Mouse (Mus musculus) midbrain, embryonic 12.5 days (tissue): Measurements from ENCODE around the gene Ube2q2. TPM values are rescaled to one million over a fixed set of nuclear protein-coding genes. Genes with fewer than 3 reads are reported as not detected.
"Not testable (repeated sequence)": the region's sequence is repeated elsewhere in the genome, so short reads cannot be mapped to it uniquely, and the experiment has no call there.

Source experiments
- ATAC-seq: fragments of 200-750 bp; cut with Nextera tagmentation; 2 replicates; pipeline ENCODE4 v1.8.0; 2017; ENCODE audit warnings: low read depth, moderate TSS enrichment, moderate library complexity; ENCODE audit not compliant: low FRiP score
- H3K27ac ChIP-seq: fragments of 300-500 bp; sonication (generic); replicated peaks from 2 replicates; pipeline ENCODE4 v1.5.1; 2016; ENCODE audit warnings: mild to moderate bottlenecking
- H3K27me3 ChIP-seq: fragments of 300-500 bp; sonication (generic); 2 replicates; pipeline ENCODE4 v1.6.1; 2016; ENCODE audit warnings: mild to moderate bottlenecking
- H3K36me3 ChIP-seq: fragments of 300-500 bp; sonication (generic); 2 replicates; pipeline ENCODE4 v1.6.1; 2016
- H3K4me1 ChIP-seq: fragments of 300-500 bp; sonication (generic); 2 replicates; pipeline ENCODE4 v1.6.1; 2016
- H3K4me2 ChIP-seq: fragments of 300-500 bp; sonication (generic); replicated peaks from 2 replicates; pipeline ENCODE4 v1.6.1; 2016; ENCODE audit warnings: mild to moderate bottlenecking, moderate library complexity
- H3K4me3 ChIP-seq: fragments of 300-500 bp; sonication (generic); 2 replicates; pipeline ENCODE4 v1.5.1; 2016; ENCODE audit warnings: mild to moderate bottlenecking
- H3K9ac ChIP-seq: fragments of 300-500 bp; sonication (generic); replicated peaks from 2 replicates; pipeline ENCODE4 v1.6.1; 2016; ENCODE audit warnings: mild to moderate bottlenecking, moderate library complexity
- H3K9me3 ChIP-seq: fragments of 300-500 bp; sonication (generic); 2 replicates; pipeline ENCODE4 v1.6.1; 2016; ENCODE audit warnings: mild to moderate bottlenecking
- WGBS: fragments of 180-500 bp; shearing (Covaris S2); methylation state at CpG from one replicate; pipeline ENCODE4 v1.1.7; 2016; 5-methylcytosine and 5-hydroxymethylcytosine counted together
- polyA plus RNA-seq: library from polyadenylated mRNA; unstranded; fragments of >200 nt; fragmentation: Nextera tagmentation; extraction: Ambion mirVana; gene quantifications from 2 replicates; pipeline ENCODE4 v1.2.1, GENCODE M21; 2016

The Ube2q2 gene
- polyA plus RNA-seq, 1 experiment from 2014 or later, result 47.0 TPM

GRCm38 (mm10) chr9:55228149-55228548, 79.5 kb downstream of the Ube2q2 start:
- no peak overlapping the region for H3K4me2 ChIP-seq
- 89% methylated on average over 4 of the region's 4 CpGs for WGBS
- no peak overlapping the region for H3K4me3 ChIP-seq
- H3K9me3 ChIP-seq, result no peaks in the 10 kb centered on the region
- H3K9ac ChIP-seq, result no peak overlapping the region
- no peaks in the 10 kb centered on the region for H3K4me1 ChIP-seq
- H3K27ac ChIP-seq, result no peak overlapping the region
- peaks cover 25% of the 10 kb centered on the region for H3K36me3 ChIP-seq
- no peaks in the 10 kb centered on the region for H3K27me3 ChIP-seq
- no peak for ATAC-seq

- Histone ChIP-seq H3K9me3 (no peaks in the 10 kb centered on the region), H3K9ac (no peak overlapping the region), H3K4me3 (no peak overlapping the region), H3K27me3 (no peaks in the 10 kb centered on the region), H3K36me3 (peaks cover 16% of the 10 kb centered on the region), H3K27ac (no peak overlapping the region), H3K4me1 (no peaks in the 10 kb centered on the region), H3K4me2 (no peak overlapping the region)
- 76% methylated on average over 10 of the region's 10 CpGs for WGBS
- no peak for ATAC-seq
Observed at GRCm38 (mm10) chr9:55229010-55229409, 80.4 kb downstream of the Ube2q2 start.

- no peak for ATAC-seq
- H3K36me3 ChIP-seq, result no peaks in the 10 kb centered on the region
- no peak overlapping the region for H3K9ac ChIP-seq
- H3K9me3 ChIP-seq, result no peaks in the 10 kb centered on the region
- H3K27me3 ChIP-seq, result no peaks in the 10 kb centered on the region
- 74% methylated on average over 6 of the region's 6 CpGs for WGBS
- no peak overlapping the region for H3K4me3 ChIP-seq
- H3K27ac ChIP-seq, result no peak overlapping the region
- no peak overlapping the region for H3K4me2 ChIP-seq
- no peaks in the 10 kb centered on the region for H3K4me1 ChIP-seq
Observed at GRCm38 (mm10) chr9:55231544-55231943, 82.9 kb downstream of the Ube2q2 start.

- 93% methylated on average over 5 of the region's 5 CpGs for WGBS
- H3K4me1 ChIP-seq, result no peaks in the 10 kb centered on the region
- no peaks in the 10 kb centered on the region for H3K9me3 ChIP-seq
- no peak overlapping the region for H3K9ac ChIP-seq
- H3K27ac ChIP-seq, result no peak overlapping the region
- no peak overlapping the region for H3K4me2 ChIP-seq
- H3K27me3 ChIP-seq, result no peaks in the 10 kb centered on the region
- no peak for ATAC-seq
- H3K4me3 ChIP-seq, result no peak overlapping the region
- no peaks in the 10 kb centered on the region for H3K36me3 ChIP-seq
Observed at GRCm38 (mm10) chr9:55232110-55232509, 83.5 kb downstream of the Ube2q2 start.

GRCm38 (mm10) chr9:55232586-55232985, 83.9 kb downstream of the Ube2q2 start:
- H3K4me1 ChIP-seq, result no peaks in the 10 kb centered on the region
- H3K36me3 ChIP-seq, result no peaks in the 10 kb centered on the region
- ATAC-seq, result no peak
- WGBS, result 90% methylated on average over 7 of the region's 7 CpGs
- no peak overlapping the region for H3K27ac ChIP-seq
- no peak overlapping the region for H3K4me2 ChIP-seq
- H3K27me3 ChIP-seq, result no peaks in the 10 kb centered on the region
- no peak overlapping the region for H3K9ac ChIP-seq
- no peak overlapping the region for H3K4me3 ChIP-seq
- H3K9me3 ChIP-seq, result no peaks in the 10 kb centered on the region

- not testable (repeated sequence) for H3K9me3 ChIP-seq, H3K4me2 ChIP-seq, H3K4me1 ChIP-seq, ATAC-seq, H3K9ac ChIP-seq, H3K27me3 ChIP-seq, H3K4me3 ChIP-seq, H3K36me3 ChIP-seq, H3K27ac ChIP-seq
- 81% methylated on average over 11 of the region's 11 CpGs for WGBS
Observed at GRCm38 (mm10) chr9:55233076-55233475, 84.4 kb downstream of the Ube2q2 start.

DNA sequence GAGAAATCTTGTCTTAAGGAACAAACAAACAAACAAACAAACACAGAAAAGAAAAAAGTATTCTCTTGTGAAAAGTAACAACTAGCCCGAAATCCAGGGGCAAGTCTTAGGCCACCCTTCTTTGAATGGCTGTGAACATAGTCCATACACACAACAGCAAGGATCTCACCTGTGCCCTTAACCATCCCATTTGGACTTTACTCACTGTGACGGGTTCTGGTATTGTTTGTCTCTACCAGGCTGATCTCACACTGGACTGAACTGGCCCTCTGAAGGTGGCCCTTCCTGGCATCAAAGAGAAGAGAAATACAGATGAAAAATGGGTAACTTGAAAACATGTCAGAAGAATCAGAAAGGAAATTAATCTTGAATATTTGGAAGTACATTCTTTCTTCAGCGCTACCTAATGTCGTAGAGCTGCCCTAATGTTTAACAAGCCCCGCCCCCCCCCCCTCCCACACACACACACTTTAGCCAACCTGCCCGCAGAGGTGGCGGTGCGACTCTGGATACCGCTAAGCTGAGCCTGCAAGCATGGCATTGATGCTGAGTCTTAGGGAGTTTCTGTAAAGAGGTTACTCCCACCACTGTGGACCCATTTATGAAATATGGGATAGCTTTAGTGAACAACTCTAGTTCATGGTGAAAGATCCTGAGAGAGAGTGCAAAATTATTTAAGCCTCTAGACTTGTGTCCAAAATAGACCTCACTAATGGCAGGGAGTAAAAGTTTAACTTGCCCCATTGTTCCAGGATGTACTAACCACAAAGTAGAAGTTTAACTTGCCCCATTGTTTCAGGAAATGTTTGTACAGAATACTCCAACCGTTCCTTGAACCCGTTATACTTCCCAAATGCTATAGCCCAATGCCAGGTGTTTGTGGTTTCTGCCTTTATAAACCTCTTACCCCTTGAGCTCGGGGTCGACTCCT, 87.8 kb downstream of the Ube2q2 start:
- Histone ChIP-seq H3K36me3 (no peaks in the 10 kb centered on the region), H3K4me1 (no peaks in the 10 kb centered on the region), H3K4me3 (no peak overlapping the region), H3K4me2 (no peak overlapping the region), H3K27ac (no peak overlapping the region), H3K27me3 (0 out of 2 replicates have a peak, but pooled peaks cover under 1% of the 10 kb centered on the region), H3K9ac (no peak overlapping the region), H3K9me3 (no peaks in the 10 kb centered on the region)
- ATAC-seq, result no peak
- 77% methylated on average over 13 of the region's 13 CpGs for WGBS

DNA sequence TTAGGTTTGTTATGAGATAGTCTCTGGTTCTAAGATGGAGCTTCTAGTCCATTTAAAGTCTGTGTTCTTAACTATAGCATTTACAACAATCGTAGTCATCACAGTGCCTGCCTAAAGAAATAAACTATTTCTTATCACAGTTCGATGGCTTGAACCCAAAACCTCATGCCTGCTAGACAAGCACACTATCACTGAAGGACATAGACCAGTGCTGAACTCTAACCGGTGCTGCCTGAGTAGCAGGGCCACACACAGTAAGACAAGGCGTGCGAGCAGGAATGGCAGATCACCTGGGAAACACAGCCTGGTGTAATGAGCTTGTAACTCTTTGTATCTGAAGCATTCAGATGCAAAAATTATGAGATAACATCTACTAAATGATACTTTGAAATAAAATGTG, 92.2 kb downstream of the Ube2q2 start:
- H3K4me1 ChIP-seq, result 0 out of 2 replicates have a peak, but pooled peaks cover 2% of the 10 kb centered on the region
- no peak overlapping the region for H3K4me2 ChIP-seq
- H3K4me3 ChIP-seq, result no peak overlapping the region
- 0 out of 2 replicates have a peak, but pooled peaks cover 3% of the 10 kb centered on the region for H3K27me3 ChIP-seq
- WGBS, result 90% methylated on average over 5 of the region's 5 CpGs
- H3K36me3 ChIP-seq, result no peaks in the 10 kb centered on the region
- H3K27ac ChIP-seq, result no peak overlapping the region
- no peaks in the 10 kb centered on the region for H3K9me3 ChIP-seq
- ATAC-seq, result no peak
- H3K9ac ChIP-seq, result no peak overlapping the region

DNA sequence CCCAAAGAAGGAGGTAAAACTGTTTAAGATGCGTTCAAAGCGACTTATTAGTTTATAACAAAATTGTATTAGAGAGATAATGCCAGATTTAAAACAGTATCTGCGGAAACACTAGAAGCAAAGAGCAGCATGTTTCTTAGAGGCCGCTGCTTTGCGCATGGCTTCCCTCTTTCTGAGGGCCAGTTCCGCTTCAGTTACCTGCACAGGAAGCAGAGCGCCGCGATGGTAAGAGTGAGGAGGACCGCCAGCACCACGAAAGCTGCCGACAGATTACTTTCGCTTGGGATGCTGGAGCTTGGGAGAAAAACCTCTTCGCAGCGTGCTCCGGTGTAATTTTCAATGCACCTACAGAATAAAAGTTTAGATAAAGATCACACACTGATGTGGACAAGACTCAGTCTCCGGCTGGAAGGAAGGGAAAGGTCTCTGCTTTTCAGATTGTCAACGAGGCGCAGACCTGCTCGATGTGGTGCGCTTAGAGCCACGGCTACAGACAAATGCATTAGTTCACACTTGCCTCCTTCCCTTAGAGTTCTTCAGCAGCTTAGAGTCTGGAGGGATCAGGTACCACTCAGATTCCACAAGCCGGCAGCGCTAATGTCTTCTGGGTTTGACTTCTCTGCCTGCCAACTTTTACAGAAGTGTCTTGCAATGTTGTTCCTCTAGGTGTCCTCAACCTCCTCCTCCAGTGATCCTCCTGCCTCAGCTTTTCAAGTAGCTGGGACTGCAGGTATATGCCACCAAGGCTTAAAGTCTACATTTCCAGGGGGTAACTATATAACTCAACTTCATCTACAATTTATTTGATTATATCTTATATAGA, 93.4 kb downstream of the Ube2q2 start:
- 41% methylated on average over 24 of the region's 24 CpGs for WGBS
- Histone ChIP-seq H3K9me3 (no peaks in the 10 kb centered on the region), H3K4me1 (0 out of 2 replicates have a peak, but pooled peaks cover 2% of the 10 kb centered on the region), H3K4me2 (peak overlapping the region; percentile 39), H3K36me3 (no peaks in the 10 kb centered on the region), H3K9ac (no peak overlapping the region), H3K27ac (no peak overlapping the region), H3K27me3 (0 out of 2 replicates have a peak, but pooled peaks cover 3% of the 10 kb centered on the region), H3K4me3 (peak overlapping the region; percentile 19; the same call in 1 of the 2 replicates)
- no peak for ATAC-seq

GRCm38 (mm10) chr9:55243280-55243679, 94.6 kb downstream of the Ube2q2 start:
- Histone ChIP-seq H3K4me1 (0 out of 2 replicates have a peak, but pooled peaks cover 2% of the 10 kb centered on the region), H3K4me2 (no peak overlapping the region), H3K27me3 (0 out of 2 replicates have a peak, but pooled peaks cover 3% of the 10 kb centered on the region), H3K4me3 (no peak overlapping the region), H3K27ac (no peak overlapping the region), H3K36me3 (no peaks in the 10 kb centered on the region), H3K9ac (no peak overlapping the region), H3K9me3 (no peaks in the 10 kb centered on the region)
- 80% methylated on average over 3 of the region's 3 CpGs for WGBS
- ATAC-seq, result no peak

- Histone ChIP-seq H3K4me1 (0 out of 2 replicates have a peak, but pooled peaks cover 2% of the 10 kb centered on the region), H3K9ac (no peak overlapping the region), H3K27ac (no peak overlapping the region), H3K27me3 (0 out of 2 replicates have a peak, but pooled peaks cover 3% of the 10 kb centered on the region), H3K4me3 (no peak overlapping the region), H3K9me3 (no peaks in the 10 kb centered on the region), H3K36me3 (no peaks in the 10 kb centered on the region), H3K4me2 (no peak overlapping the region)
- 78% methylated on average over 3 of the region's 3 CpGs for WGBS
- no peak for ATAC-seq
Observed at GRCm38 (mm10) chr9:55244079-55244478, 95.4 kb downstream of the Ube2q2 start.
